Mouse (Mus musculus) adrenal gland, adult 2 months (tissue): ENCODE results near the gene Iqsec2. TPM values are rescaled to one million over a fixed set of nuclear protein-coding genes. Genes with fewer than 3 reads are reported as not detected.

Source experiments
- DNase-seq: peaks from one replicate; pipeline ENCODE4 v3.0.0; 2021
- long read RNA-seq: library from polyadenylated mRNA; stranded (forward); transcript quantifications from one replicate; pipeline ENCODE4 v2.0.0, GENCODE M21; 2021
- polyA plus RNA-seq: library from polyadenylated mRNA; depleted of rRNA; stranded (reverse); fragments of >200 nt; gene quantifications from 2 replicates; pipeline ENCODE4 v1.2.3, GENCODE M21; 2012; rRNA removed
- total RNA-seq, 2 experiments: library from RNA; stranded (reverse); gene quantifications; 2 replicates each; pipeline ENCODE4 v1.2.3; 2021

Gene Iqsec2
- 10 to 100 TPM; 30.4 to 36.2 TPM for total RNA-seq
- polyA plus RNA-seq, result 30.1 and 36.7 TPM in 2 replicates
- long read RNA-seq, partial matches to known transcripts, result 3 of 6 reads
- long read RNA-seq, other reads (novel, unspliced or antisense), result 3 of 6 reads

GRCm38 (mm10) chrX:152143941-152144741 is at the start of gene Iqsec2:
Gene Iqsec2, plus strand, starts transcription at chrX:152144268.
- peak; percentile 57 for DNase-seq

GRCm38 (mm10) chrX:152097572-152097971 is 46.5 kb upstream of the Iqsec2 start:
- DNase-seq, result no peak

GRCm38 (mm10) chrX:152121687-152122086 is 22.4 kb upstream of the Iqsec2 start:
- no peak for DNase-seq

GRCm38 (mm10) chrX:152130777-152131176 is 13.3 kb upstream of the Iqsec2 start:
- DNase-seq, result no peak

- no peak for DNase-seq
Observed at GRCm38 (mm10) chrX:152132029-152132428, 12.0 kb upstream of the Iqsec2 start.

GRCm38 (mm10) chrX:152135195-152135594 is 8.9 kb upstream of the Iqsec2 start:
- no peak for DNase-seq

- DNase-seq, result peak; percentile 26
Observed at GRCm38 (mm10) chrX:152144742-152145214, 710 bp downstream of the Iqsec2 start.

GRCm38 (mm10) chrX:152146150-152146549 is 2.1 kb downstream of the Iqsec2 start:
- peak; percentile 19 for DNase-seq

- no peak for DNase-seq
Observed at GRCm38 (mm10) chrX:152146691-152147090, 2.6 kb downstream of the Iqsec2 start.

- DNase-seq, result peak; percentile 66
Observed at GRCm38 (mm10) chrX:152147451-152148116, 3.5 kb downstream of the Iqsec2 start.

GRCm38 (mm10) chrX:152148706-152149105 is 4.6 kb downstream of the Iqsec2 start:
- DNase-seq, result no peak

GRCm38 (mm10) chrX:152151709-152152108 is 7.6 kb downstream of the Iqsec2 start:
- peak; percentile 53 for DNase-seq

- DNase-seq, result no peak
Observed at GRCm38 (mm10) chrX:152158294-152158693, 14.2 kb downstream of the Iqsec2 start.

GRCm38 (mm10) chrX:152161404-152161803 is 17.3 kb downstream of the Iqsec2 start:
- DNase-seq, result no peak

- no peak for DNase-seq
Observed at GRCm38 (mm10) chrX:152164061-152164460, 20.0 kb downstream of the Iqsec2 start.

- no peak for DNase-seq
Observed at GRCm38 (mm10) chrX:152166161-152166560, 22.1 kb downstream of the Iqsec2 start.

- DNase-seq, result no peak
Observed at GRCm38 (mm10) chrX:152168521-152168920, 24.5 kb downstream of the Iqsec2 start.

GRCm38 (mm10) chrX:152171041-152172026 is 27.3 kb downstream of the Iqsec2 start:
- peak; percentile 63 for DNase-seq

GRCm38 (mm10) chrX:152172487-152172935 is 28.4 kb downstream of the Iqsec2 start:
- DNase-seq, result peak; percentile 71

GRCm38 (mm10) chrX:152175284-152175683 is 31.2 kb downstream of the Iqsec2 start:
- peak; percentile 20 for DNase-seq

GRCm38 (mm10) chrX:152177897-152178296 is 33.8 kb downstream of the Iqsec2 start:
- no peak for DNase-seq
